Mouse (Mus musculus) v-Abl transformed pro-B cells (cell line): ENCODE data around the gene Arpc5.

ENCODE experiments used
- in situ Hi-C, 2 experiments: fragments of 400-800 bp; cut with MboI; formaldehyde crosslinking; loops; one replicate each; pipeline ENCODE4 v1.15.1; 2025; ENCODE audit not compliant: unreplicated experiment in 2 of 2

The Arpc5 gene

DNA sequence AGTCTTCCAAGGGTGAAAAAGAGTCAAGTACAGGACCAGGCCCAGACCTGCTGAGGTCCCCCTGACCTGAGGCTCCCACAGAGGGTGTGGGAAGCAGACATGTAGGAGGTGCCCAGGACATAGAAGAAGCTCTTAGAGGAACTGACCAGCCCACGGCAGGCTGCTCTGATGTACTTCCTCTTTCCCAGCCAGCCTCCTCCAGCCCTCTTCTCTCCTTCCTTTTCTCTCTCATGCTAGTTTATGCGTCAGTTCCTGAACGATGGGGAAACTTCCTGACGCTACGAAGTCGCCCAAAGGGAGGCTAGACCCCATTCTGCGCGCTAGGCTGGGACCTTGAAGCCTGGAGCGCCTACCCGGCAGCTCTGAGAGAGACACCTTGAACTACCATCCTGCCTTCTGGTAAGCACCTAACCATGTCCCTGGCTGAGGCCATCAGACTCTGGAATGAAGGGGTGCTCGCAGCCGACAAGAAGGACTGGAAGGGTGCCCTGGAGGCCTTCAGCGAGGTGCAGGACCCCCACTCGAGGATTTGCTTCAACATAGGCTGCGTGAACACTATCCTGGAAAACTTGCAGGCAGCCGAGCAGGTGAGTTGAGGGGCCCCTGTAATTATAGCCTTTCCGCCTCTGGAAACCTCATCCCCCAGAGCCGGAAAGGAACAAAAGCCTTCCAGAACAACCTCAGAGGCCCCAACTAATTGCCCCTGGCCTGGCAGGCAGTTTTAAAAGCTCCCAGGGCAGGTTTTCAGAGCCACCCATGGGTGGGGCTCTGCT is 41.5 kb downstream of the Arpc5 start:
- in situ Hi-C loops: no loop called here

DNA sequence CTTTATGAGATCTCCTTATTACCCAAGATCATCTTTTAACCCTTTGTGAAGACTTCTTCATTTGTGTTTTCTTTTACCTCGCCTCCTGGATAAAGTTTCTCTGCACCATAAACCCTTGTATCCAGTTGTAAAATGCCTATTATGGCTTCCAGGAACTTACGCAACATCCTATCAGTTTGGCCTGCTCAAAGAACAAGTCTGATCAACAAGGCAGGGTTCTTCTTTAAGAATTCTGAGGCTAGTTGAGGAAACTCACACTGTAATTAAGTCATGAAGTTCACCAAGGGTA is 42.0 kb downstream of the Arpc5 start:
- in situ Hi-C loops: no loop called here

- in situ Hi-C loops: no loop called here
These were observed 43.4 kb downstream of the Arpc5 start for GRCm38 (mm10) chr1:152809541-152810252.

- in situ Hi-C loops: no loop called here
These were observed 44.4 kb downstream of the Arpc5 start for GRCm38 (mm10) chr1:152810533-152811439.

DNA sequence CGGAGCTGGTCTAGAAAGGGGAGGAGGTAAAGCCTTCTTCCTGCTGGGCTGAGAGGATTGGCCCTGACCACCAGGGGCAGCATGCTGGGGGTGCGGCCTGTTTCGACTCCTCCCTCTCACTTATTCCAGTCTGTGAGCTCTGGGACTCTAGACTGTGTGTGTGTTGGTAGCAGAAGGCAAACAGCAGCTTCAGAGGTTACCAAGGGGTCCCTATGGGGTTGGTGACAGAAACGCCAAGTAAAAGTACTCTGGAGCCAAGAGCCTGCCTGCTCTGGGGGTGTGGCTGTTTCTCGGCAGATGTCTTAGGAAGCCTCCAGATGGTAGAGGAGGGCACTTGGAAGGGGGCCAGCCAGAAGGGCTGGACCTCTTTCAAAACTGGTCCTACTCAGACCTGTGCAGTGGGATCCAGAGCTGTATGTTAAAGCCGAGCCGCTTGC is 48.9 kb downstream of the Arpc5 start:
- in situ Hi-C loops: no loop called here

DNA sequence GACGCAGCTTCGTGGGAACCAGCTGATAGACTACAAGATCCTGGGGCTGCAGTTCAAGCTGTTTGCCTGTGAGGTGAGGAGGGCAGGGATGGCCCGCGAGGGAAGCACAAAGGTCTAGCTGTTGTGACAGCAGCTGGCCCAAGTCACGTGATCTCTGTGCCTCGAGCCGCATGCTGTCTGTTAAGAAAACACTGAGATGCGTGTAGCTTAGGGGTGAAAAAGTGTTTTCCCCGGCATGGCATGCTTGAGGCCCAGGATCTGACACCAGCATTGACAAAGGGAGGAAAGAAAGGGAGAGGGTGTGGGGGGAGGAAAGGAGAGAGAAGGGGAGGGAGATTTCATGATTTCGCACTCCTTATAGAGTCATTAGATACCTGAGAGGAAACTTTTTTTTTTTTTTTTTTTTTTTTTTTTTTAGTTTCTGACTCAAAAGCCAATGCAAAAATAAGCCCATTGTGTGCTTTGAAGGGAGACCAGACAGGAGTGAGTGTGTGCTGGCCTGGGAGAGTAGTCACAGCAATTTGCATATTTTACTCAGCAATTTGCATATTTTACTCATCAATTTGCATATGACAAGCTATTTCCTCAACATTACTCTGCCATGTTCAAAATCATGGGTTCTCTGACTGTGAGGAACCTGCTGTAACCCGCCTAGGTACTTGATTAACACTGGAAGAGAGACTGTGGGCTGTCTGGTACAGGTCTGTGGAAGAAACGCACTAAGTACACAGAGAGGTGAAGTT is 50.9 kb downstream of the Arpc5 start:
- in situ Hi-C loops: no loop called here

DNA sequence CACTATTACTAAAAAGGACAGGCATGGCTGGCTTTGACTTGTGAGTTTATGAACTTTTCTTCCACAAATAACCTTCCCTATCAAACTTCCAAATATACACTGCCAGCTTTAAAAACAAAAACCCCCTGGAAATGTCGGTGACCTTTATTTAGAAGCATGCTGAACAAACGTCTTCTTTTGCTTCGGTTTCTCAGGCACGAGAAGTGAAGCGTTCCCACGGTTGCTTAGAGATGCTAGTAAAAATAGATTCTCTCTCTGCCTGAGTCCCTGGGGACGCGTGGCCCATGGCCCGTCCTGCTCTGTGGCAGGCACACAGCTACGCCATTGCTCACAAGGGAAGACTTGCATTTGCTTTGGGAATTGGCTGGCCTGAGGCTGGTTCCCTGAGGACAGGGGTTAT is 51.5 kb downstream of the Arpc5 start:
- in situ Hi-C loops: no loop called here

DNA sequence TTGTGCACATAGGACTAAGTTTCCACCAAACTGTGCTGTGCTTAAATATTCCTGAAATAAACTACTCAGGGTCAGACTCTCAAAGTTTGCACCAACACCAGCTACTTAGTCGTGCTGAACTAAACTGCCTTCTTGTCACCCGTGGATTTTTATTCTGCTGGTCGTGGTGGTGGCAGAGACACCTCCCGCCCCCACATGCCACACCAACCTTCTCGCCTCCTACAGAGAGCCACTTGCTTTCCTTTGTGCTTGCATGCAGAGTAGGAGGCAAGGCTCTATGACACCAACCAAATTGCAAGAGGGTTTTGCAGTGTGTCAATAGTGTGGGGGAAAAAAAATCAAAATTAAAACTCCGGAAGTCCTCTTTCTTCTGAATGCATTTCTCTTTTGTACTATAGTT is 53.2 kb downstream of the Arpc5 start:
- in situ Hi-C loops: no loop called here

DNA sequence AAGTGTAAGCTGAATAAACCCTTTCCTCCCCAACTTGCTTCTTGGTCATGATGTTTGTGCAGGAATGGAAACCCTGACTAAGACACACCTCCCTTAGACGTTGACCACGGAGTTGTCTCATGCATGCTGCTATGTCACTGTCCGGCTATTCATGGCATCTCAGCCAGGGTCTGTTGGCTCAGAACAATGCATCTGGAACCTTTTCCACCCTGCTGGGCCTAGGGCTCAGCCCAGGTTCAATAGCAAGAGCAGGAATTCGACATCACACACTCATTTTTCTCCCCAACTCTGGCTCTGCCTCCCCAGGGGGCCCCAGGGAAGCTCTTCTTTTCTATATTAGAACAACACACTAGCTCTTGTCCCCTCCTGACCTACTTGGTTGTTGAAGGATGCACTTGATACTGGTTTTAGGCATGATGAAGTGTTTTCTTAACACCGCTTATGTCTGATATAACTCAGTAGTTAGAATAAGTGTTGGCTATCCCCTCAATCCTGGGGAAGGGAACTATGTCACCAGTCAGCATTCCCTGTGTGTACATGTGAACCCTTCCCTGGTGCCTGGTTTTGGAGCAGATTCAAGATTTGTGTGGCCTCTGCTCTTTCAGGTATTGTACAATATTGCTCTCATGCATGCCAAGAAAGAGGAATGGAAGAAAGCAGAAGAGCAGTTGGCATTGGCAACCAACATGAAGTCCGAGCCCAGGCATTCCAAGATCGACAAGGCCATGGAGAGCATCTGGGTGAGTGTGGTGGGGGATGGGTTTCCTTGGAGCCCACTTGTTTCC is 54.8 kb downstream of the Arpc5 start:
- in situ Hi-C loops: no loop called here

DNA sequence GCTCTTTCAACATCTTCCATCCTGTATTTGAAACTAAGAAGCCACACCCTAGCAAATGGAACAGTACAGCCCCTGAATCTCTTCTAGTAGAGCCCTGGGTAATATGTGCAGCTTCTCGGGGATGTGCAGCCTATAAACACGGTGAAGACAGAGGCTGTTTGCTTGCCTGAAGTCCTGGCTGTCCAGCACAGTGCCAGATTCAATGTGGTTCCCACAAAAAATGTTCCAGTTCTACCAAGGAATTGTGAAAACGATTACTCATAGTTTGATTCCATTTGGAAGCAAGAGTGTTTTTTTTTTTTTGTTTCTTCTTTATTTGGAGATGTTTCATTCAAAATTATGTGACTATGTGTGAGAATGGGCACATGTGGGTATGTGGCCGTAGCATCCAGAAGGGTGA is 55.4 kb downstream of the Arpc5 start:
- in situ Hi-C loops: no loop called here

DNA sequence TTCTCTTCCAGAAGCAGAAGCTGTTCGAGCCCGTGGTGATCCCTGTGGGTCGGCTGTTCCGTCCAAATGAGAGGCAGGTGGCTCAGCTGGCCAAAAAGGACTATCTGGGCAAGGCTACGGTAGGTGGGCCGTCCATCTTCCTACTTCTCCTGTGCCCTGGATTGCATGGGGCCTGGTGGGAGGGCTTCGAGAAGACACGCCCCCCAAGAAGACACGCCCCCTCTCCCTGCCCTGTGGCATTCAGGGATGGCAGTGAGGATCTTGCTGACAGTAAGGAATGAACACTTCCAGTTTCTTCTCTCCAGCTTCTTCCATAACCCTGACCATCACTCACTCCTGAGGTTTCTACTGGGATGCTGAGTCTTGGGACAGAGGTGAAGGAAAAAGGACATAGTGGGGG is 57.9 kb downstream of the Arpc5 start:
- in situ Hi-C loops: no loop called here
